Mouse (Mus musculus) testis, adult 2 months (tissue): ENCODE measurements around the gene Hyal3.

ENCODE experiments used
- CTCF ChIP-seq: fragments of 200-500 bp; IDR thresholded peaks from 2 replicates; pipeline ENCODE4 v1.5.1; 2012; ENCODE audit warnings: low read depth, mild to moderate bottlenecking, inconsistent platforms, low read length, moderate library complexity; ENCODE audit not compliant: control insufficient read depth, insufficient read depth, insufficient replicate concordance
- POLR2A ChIP-seq: fragments of 200-500 bp; IDR thresholded peaks from 2 replicates; pipeline ENCODE4 v1.6.1; 2012; ENCODE audit warnings: low read depth, mild to moderate bottlenecking, inconsistent platforms, low read length, moderate library complexity; ENCODE audit not compliant: control insufficient read depth

- TF ChIP-seq CTCF (no peak), POLR2A (no peak)
These were observed 51.2 kb downstream of the Hyal3 start for GRCm38 (mm10) chr9:107631861-107632260.
